Mouse (Mus musculus) forebrain, embryonic 14.5 days (tissue): ENCODE results near the gene Gm973. TPM values are rescaled to one million over a fixed set of nuclear protein-coding genes. Genes with fewer than 3 reads are reported as not detected.

Experiments used
- ATAC-seq: fragments of 200-750 bp; cut with Nextera tagmentation; 2 replicates; pipeline ENCODE4 v1.8.0; 2017; ENCODE audit warnings: mild to moderate bottlenecking, moderate library complexity
- DNase-seq: peaks from one replicate; pipeline ENCODE4 v3.0.0-alpha.2; 2015; ENCODE audit warnings: low spot score
- H3K27ac ChIP-seq: fragments of 300-500 bp; sonication (generic); 2 replicates; pipeline ENCODE4 v1.5.1; 2014; ENCODE audit warnings: low read depth, mild to moderate bottlenecking, control low read depth, low read length, moderate library complexity
- H3K27me3 ChIP-seq: fragments of 300-500 bp; sonication (generic); replicated peaks from 2 replicates; pipeline ENCODE4 v1.6.1; 2014; ENCODE audit warnings: low read length, control low read depth, mixed read lengths; ENCODE audit not compliant: control insufficient read depth, insufficient read depth
- H3K36me3 ChIP-seq: fragments of 300-500 bp; sonication (generic); 2 replicates; pipeline ENCODE4 v1.6.1; 2014; ENCODE audit warnings: low read length, control low read depth; ENCODE audit not compliant: control insufficient read depth, insufficient read depth
- H3K4me1 ChIP-seq: fragments of 300-500 bp; sonication (generic); 2 replicates; pipeline ENCODE4 v1.6.1; 2014; ENCODE audit warnings: antibody characterized with exemption, low read length, control low read depth; ENCODE audit not compliant: control insufficient read depth, insufficient read depth
- H3K4me2 ChIP-seq: fragments of 300-500 bp; sonication (generic); 2 replicates; pipeline ENCODE4 v1.6.1; 2014; ENCODE audit warnings: mild to moderate bottlenecking, control low read depth, low read length
- H3K4me3 ChIP-seq: fragments of 300-500 bp; sonication (generic); 2 replicates; pipeline ENCODE4 v1.5.1; 2014; ENCODE audit warnings: low read depth, low read length, control low read depth
- H3K9ac ChIP-seq: fragments of 300-500 bp; sonication (generic); 2 replicates; pipeline ENCODE4 v1.6.1; 2014; ENCODE audit warnings: mild to moderate bottlenecking, low read length, control low read depth, moderate library complexity
- H3K9me3 ChIP-seq: fragments of 300-500 bp; sonication (generic); replicated peaks from 2 replicates; pipeline ENCODE4 v1.6.1; 2016; ENCODE audit warnings: low read length, control low read depth, mixed read lengths; ENCODE audit not compliant: control insufficient read depth
- WGBS: fragments of 180-500 bp; shearing (Covaris S2); extraction: QIAGEN DNeasy Blood & Tissue Kit; methylation state at CpG from one replicate; pipeline ENCODE4 v1.1.7; 2014; 5-methylcytosine and 5-hydroxymethylcytosine counted together
- polyA plus RNA-seq: library from polyadenylated mRNA; unstranded; fragments of >200 nt; fragmentation: Nextera tagmentation; extraction: Ambion mirVana; gene quantifications from 2 replicates; pipeline ENCODE4 v1.2.1, GENCODE M21; 2014

The Gm973 gene
- polyA plus RNA-seq, 1 experiment from 2014 or later = 6.2 TPM

- H3K27me3 ChIP-seq = no peaks in the 10 kb centered on the region
- H3K36me3 ChIP-seq = no peaks in the 10 kb centered on the region
- 59% methylated on average over 3 of the region's 3 CpGs for WGBS
- ATAC-seq (no peak), DNase-seq (no peak)
- H3K4me2 ChIP-seq = no peak overlapping the region
- H3K9ac ChIP-seq = no peak overlapping the region
- H3K9me3 ChIP-seq = no peaks in the 10 kb centered on the region
- no peak overlapping the region for H3K4me3 ChIP-seq
- H3K4me1 ChIP-seq = peaks cover 5% of the 10 kb centered on the region
- no peak overlapping the region; the same call in 1 of the 2 replicates for H3K27ac ChIP-seq
Observed at GRCm38 (mm10) chr1:59524759-59525158, 8.7 kb downstream of the Gm973 start.

GRCm38 (mm10) chr1:59527219-59527618 is 11.2 kb downstream of the Gm973 start:
- no peaks in the 10 kb centered on the region for H3K27me3 ChIP-seq
- H3K4me3 ChIP-seq = no peak overlapping the region
- H3K36me3 ChIP-seq = no peaks in the 10 kb centered on the region
- H3K4me1 ChIP-seq = peaks cover 5% of the 10 kb centered on the region
- WGBS = 91% methylated on average over 6 of the region's 6 CpGs
- no peaks in the 10 kb centered on the region for H3K9me3 ChIP-seq
- no peak overlapping the region for H3K27ac ChIP-seq
- ATAC-seq (no peak), DNase-seq (no peak)
- no peak overlapping the region for H3K4me2 ChIP-seq
- no peak overlapping the region for H3K9ac ChIP-seq

GRCm38 (mm10) chr1:59534976-59535810 is 19.1 kb downstream of the Gm973 start:
- no peak overlapping the region for H3K4me2 ChIP-seq
- ATAC-seq = peak; percentile 98
- 9% methylated on average over 5 of the region's 5 CpGs for WGBS

GRCm38 (mm10) chr1:59538381-59538780 is 22.3 kb downstream of the Gm973 start:
- H3K36me3 ChIP-seq = no peaks in the 10 kb centered on the region
- 85% methylated on average over 5 of the region's 5 CpGs for WGBS
- no peak overlapping the region for H3K27ac ChIP-seq
- no peak overlapping the region for H3K9ac ChIP-seq
- no peak overlapping the region for H3K4me3 ChIP-seq
- no peak for ATAC-seq
- peaks cover 19% of the 10 kb centered on the region for H3K4me1 ChIP-seq
- H3K27me3 ChIP-seq = no peaks in the 10 kb centered on the region
- DNase-seq = no peak
- H3K4me2 ChIP-seq = no peak overlapping the region
- H3K9me3 ChIP-seq = no peaks in the 10 kb centered on the region

More at GRCm38 (mm10) chr1:59534976-59535810, 19.1 kb downstream of the Gm973 start:
- H3K9me3 ChIP-seq = no peaks in the 10 kb centered on the region
- H3K4me1 ChIP-seq = peaks cover 19% of the 10 kb centered on the region
- H3K4me3 ChIP-seq = no peak overlapping the region
- peak; percentile 93 for DNase-seq
- H3K27ac ChIP-seq = peak overlapping the region; percentile 91
- H3K36me3 ChIP-seq = no peaks in the 10 kb centered on the region
- no peaks in the 10 kb centered on the region for H3K27me3 ChIP-seq
- H3K9ac ChIP-seq = no peak overlapping the region

- 43% methylated on average over 19 of the region's 19 CpGs for WGBS
- Histone ChIP-seq H3K4me2 (no peak overlapping the region), H3K27me3 (no peaks in the 10 kb centered on the region), H3K4me3 (no peak overlapping the region), H3K27ac (no peak overlapping the region), H3K36me3 (no peaks in the 10 kb centered on the region), H3K4me1 (peaks cover 10% of the 10 kb centered on the region), H3K9ac (no peak overlapping the region), H3K9me3 (no peaks in the 10 kb centered on the region)
- DNase-seq = peak; percentile 33
- no peak for ATAC-seq
Observed at GRCm38 (mm10) chr1:59540537-59541148, 24.6 kb downstream of the Gm973 start.

GRCm38 (mm10) chr1:59541271-59542020 is 25.4 kb downstream of the Gm973 start:
- Histone ChIP-seq H3K4me1 (peaks cover 3% of the 10 kb centered on the region; the same call in 1 of the 2 replicates), H3K4me2 (no peak overlapping the region), H3K9ac (no peak overlapping the region), H3K27ac (no peak overlapping the region), H3K27me3 (no peaks in the 10 kb centered on the region), H3K4me3 (no peak overlapping the region), H3K36me3 (no peaks in the 10 kb centered on the region), H3K9me3 (no peaks in the 10 kb centered on the region)
- ATAC-seq = no peak
- no peak for DNase-seq
- WGBS = 79% methylated on average over 16 of the region's 16 CpGs

GRCm38 (mm10) chr1:59542231-59542630 is 26.2 kb downstream of the Gm973 start:
- no peak overlapping the region for H3K4me3 ChIP-seq
- H3K27ac ChIP-seq = no peak overlapping the region
- no peaks in the 10 kb centered on the region for H3K9me3 ChIP-seq
- ATAC-seq (no peak), DNase-seq (no peak)
- WGBS = 73% methylated on average over 6 of the region's 6 CpGs
- H3K9ac ChIP-seq = no peak overlapping the region
- H3K4me2 ChIP-seq = no peak overlapping the region
- no peaks in the 10 kb centered on the region for H3K4me1 ChIP-seq
- no peaks in the 10 kb centered on the region for H3K36me3 ChIP-seq
- no peaks in the 10 kb centered on the region for H3K27me3 ChIP-seq

- ATAC-seq (no peak), DNase-seq (no peak)
- Histone ChIP-seq H3K4me2 (no peak overlapping the region), H3K36me3 (no peaks in the 10 kb centered on the region), H3K9ac (no peak overlapping the region), H3K4me3 (no peak overlapping the region), H3K9me3 (no peaks in the 10 kb centered on the region), H3K4me1 (0 out of 2 replicates have a peak, but pooled peaks cover 2% of the 10 kb centered on the region), H3K27ac (no peak overlapping the region), H3K27me3 (no peaks in the 10 kb centered on the region)
- 85% methylated on average over 8 of the region's 8 CpGs for WGBS
Observed at GRCm38 (mm10) chr1:59543911-59544310, 27.8 kb downstream of the Gm973 start.
